In genomic region chr5:16499891-16500290, GRCm38 (mm10) we compare ENCODE assay signal across 19 mouse cellular contexts.
"Had no signal": no experiment of that assay in that cellular context is flagged by ENCODE, and none has a peak within 500 bp of the region (broad histone marks: within the 10 kb centered on the region; RNA-seq: fewer than 3 reads in every experiment).

No protein-coding gene starts in this region.

- H3K4me1 ChIP-seq: kidney, embryonic 15.5 days; liver, embryonic 13.5 days; midbrain, embryonic 10.5 days; midbrain, embryonic 13.5 days; neural tube, embryonic 13.5 days had no signal

- ATAC-seq: midbrain, embryonic 13.5 days; midbrain, embryonic 16.5 days had no signal

- DNase-seq: kidney, adult 11 months; kidney, adult 8-10 months; kidney, postnatal 14 days; layer of hippocampus, postnatal 36 days; liver; liver, embryonic 13.5 days; lung, adult 2 months; thymus, adult 2 months; thymus, postnatal 25 days had no signal

- H3K4me3 ChIP-seq: kidney, embryonic 15.5 days; left cerebral cortex, adult 2 months; limb, embryonic 13.5 days; liver, embryonic 13.5 days; midbrain, embryonic 10.5 days; midbrain, embryonic 13.5 days; myocyte; neural tube, embryonic 13.5 days had no signal

- H3K27ac ChIP-seq: kidney, embryonic 15.5 days; left cerebral cortex, adult 2 months; limb, embryonic 13.5 days; liver, embryonic 13.5 days; macrophage; midbrain, embryonic 10.5 days; midbrain, embryonic 13.5 days; neural tube, embryonic 13.5 days; stomach, postnatal 0 days had no signal

- H3K9me3 ChIP-seq: kidney, embryonic 15.5 days; limb, embryonic 13.5 days; liver, embryonic 13.5 days; midbrain, embryonic 10.5 days; midbrain, embryonic 13.5 days; neural tube, embryonic 13.5 days had no signal

- H3K9ac ChIP-seq: kidney, embryonic 15.5 days; limb, embryonic 13.5 days; liver, embryonic 13.5 days; midbrain, embryonic 13.5 days; neural tube, embryonic 13.5 days had no signal

- H3K36me3 ChIP-seq: kidney, embryonic 15.5 days; limb, embryonic 13.5 days; liver, embryonic 13.5 days; midbrain, embryonic 10.5 days; midbrain, embryonic 13.5 days; neural tube, embryonic 13.5 days had no signal

- H3K27me3 ChIP-seq: kidney, embryonic 15.5 days; limb, embryonic 13.5 days; liver, embryonic 13.5 days; midbrain, embryonic 13.5 days; neural tube, embryonic 13.5 days had no signal

- H3K4me2 ChIP-seq: kidney, embryonic 15.5 days; limb, embryonic 13.5 days; liver, embryonic 13.5 days; midbrain, embryonic 13.5 days; neural tube, embryonic 13.5 days had no signal
